Mouse (Mus musculus): ENCODE results near the gene Med24. TPM values are rescaled to one million over a fixed set of nuclear protein-coding genes. Genes with fewer than 3 reads are reported as not detected.
A peak's percentile ranks its signal among the peaks of the same experiment; 100 is the strongest.

Med24 gene
- polyA plus RNA-seq, 1 experiment = 55.1 TPM

DNA sequence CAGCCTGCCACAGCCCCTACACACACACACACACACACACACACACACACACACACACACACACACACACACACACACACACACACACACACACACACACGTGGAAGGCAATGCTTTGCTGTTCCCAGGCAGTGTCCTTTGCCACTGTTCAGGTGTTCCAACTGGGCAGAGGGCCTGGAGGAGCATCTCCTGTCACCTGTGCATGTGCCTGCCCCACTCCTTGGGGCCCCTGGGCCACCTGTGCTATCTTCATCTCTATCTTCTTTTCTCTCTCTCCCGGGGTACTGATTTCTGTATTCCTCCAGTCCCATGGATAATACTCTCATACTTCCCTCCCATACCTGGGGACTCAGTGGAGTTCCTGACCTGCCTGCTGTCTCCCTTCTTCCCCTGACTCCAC is 37.1 kb upstream of the Med24 start:
- WGBS = 45% methylated on average over 2 of the region's 2 CpGs
- no peak overlapping the region for H3K4me3 ChIP-seq (replicated peaks; ENCODE audit: extremely low read depth, low read depth, low read length)
- no peak for DNase-seq
- TF ChIP-seq CTCF (IDR thresholded peaks at IDR 0.05; ENCODE audit: insufficient read depth, low read length) = no peak
- H3K4me1 ChIP-seq (ENCODE audit: control insufficient read depth, insufficient read depth, low read length) = peaks cover 37% of the 10 kb centered on the region

DNA sequence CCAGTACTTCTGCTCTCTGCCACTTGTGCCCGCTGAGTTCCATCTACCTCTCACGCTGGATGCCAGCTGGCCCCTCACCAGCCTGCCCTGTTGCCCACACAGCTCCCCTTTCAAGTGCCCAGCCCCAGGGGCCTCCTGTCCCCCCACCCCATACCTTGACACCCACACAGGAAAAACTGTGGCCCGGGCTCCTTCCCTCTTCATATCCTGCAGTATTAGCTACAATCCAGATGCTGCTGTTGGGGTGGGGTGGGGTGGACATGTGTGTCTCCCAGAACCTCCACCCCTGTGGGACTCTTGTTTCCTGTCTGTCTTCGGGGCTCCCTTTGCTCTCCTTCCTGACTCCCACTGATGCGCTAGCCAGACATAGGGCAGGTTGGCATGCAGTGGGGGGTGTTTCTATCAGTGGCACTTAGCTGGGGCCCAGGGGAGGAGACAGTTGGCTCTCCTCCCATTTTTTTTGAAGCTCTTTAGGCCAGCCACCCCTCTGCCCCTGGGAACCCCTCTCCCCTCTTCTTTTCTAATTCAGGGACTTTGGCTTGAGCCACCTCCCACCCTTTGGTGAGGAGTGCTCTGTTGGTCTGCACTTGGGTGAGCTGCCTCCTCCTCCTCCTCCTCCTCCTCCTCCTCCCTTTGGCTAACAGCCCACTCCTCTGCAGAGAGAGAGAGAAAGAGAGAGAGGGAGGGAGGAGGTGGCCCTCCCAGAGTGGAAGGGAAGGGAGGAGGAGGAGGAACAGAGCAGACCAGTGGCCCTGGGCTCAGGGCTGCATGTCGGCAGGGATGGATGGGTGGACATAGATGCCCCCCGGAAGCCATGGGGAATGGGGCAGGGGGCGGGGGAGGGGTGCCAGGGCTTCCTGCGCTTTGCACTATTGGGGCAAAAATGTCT is 36.4 kb upstream of the Med24 start:
- WGBS = 28% methylated on average over 8 of the region's 9 CpGs
- DNase-seq = peak; percentile 30
- Histone ChIP-seq H3K4me3 (replicated peaks; ENCODE audit: extremely low read depth, low read depth, low read length) (no peak overlapping the region), H3K4me1 (ENCODE audit: control insufficient read depth, insufficient read depth, low read length) (peaks cover 31% of the 10 kb centered on the region)
- no peak for TF ChIP-seq POLR2A (IDR thresholded peaks at IDR 0.05; ENCODE audit: borderline replicate concordance, extremely low read depth, low read depth, low read length)
- TF ChIP-seq CTCF (IDR thresholded peaks at IDR 0.05; ENCODE audit: insufficient read depth, low read length) = no peak

DNA sequence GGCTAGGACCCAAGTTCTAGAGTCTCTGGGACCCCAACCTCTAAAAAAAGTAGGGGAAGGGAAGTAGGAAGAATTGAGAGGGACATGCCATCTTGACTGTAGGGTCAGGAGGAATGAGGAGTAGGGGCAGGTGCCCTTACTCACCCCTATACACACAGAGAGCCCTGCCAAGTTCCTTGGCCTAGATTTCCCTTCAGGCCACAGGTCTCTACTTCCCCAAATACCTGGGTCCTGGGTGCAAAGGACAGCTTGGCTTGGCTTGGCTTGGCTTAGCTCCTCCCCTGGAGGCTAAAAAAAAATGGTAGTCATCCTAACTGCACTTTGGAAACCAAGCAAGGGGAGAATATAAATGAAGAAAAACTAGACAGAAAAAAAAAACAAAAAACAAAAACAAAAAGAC is 35.5 kb upstream of the Med24 start:
- TF ChIP-seq CTCF (IDR thresholded peaks at IDR 0.05; ENCODE audit: insufficient read depth, low read length) = no peak
- TF ChIP-seq POLR2A (IDR thresholded peaks at IDR 0.05; ENCODE audit: borderline replicate concordance, extremely low read depth, low read depth, low read length) = no peak
- Histone ChIP-seq H3K4me1 (ENCODE audit: control insufficient read depth, insufficient read depth, low read length) (peaks cover 23% of the 10 kb centered on the region), H3K4me3 (replicated peaks; ENCODE audit: extremely low read depth, low read depth, low read length) (no peak overlapping the region)
- DNase-seq = no peak

DNA sequence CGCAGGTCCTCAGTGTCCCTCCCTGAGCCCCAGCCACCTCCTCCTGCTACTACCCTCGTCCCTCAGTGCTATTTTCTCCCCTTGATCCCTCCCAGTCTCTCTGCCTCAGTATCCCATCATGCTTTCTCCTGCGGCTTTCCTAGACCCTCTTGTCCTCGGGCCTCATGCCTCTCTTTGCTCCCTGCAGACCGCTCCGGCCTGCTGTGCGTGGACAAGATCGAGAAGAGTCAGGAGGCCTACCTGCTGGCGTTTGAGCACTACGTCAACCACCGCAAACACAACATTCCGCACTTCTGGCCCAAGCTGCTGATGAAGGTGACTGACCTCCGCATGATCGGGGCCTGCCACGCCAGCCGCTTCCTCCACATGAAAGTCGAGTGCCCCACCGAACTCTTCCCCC is 34.9 kb upstream of the Med24 start:
- peaks cover 17% of the 10 kb centered on the region for H3K4me1 ChIP-seq (ENCODE audit: control insufficient read depth, insufficient read depth, low read length)
- DNase-seq = no peak
- 78% methylated on average over 18 of the region's 18 CpGs for WGBS
- TF ChIP-seq CTCF (IDR thresholded peaks at IDR 0.05; ENCODE audit: insufficient read depth, low read length) (no peak), POLR2A (IDR thresholded peaks at IDR 0.05; ENCODE audit: borderline replicate concordance, extremely low read depth, low read depth, low read length) (no peak)
- H3K4me3 ChIP-seq (replicated peaks; ENCODE audit: extremely low read depth, low read depth, low read length) = no peak overlapping the region

DNA sequence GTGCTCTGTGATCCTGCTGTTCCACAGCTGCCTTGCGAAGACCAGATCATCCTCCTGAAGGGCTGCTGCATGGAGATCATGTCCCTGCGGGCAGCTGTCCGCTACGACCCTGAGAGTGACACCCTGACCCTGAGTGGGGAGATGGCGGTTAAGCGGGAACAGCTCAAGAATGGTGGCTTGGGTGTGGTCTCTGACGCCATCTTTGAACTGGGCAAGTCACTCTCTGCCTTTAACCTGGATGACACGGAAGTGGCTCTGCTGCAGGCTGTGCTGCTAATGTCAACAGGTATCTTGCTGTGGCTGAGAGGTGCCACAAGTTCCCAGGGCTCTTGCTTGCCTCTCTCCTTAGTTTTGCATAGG is 34.2 kb upstream of the Med24 start:
- no peak for TF ChIP-seq POLR2A (IDR thresholded peaks at IDR 0.05; ENCODE audit: borderline replicate concordance, extremely low read depth, low read depth, low read length)
- no peak for TF ChIP-seq CTCF (IDR thresholded peaks at IDR 0.05; ENCODE audit: insufficient read depth, low read length)
- 67% methylated on average over 8 of the region's 8 CpGs for WGBS
- peaks cover 11% of the 10 kb centered on the region for H3K4me1 ChIP-seq (ENCODE audit: control insufficient read depth, insufficient read depth, low read length)
- no peak for DNase-seq
- H3K4me3 ChIP-seq (replicated peaks; ENCODE audit: extremely low read depth, low read depth, low read length) = no peak overlapping the region

DNA sequence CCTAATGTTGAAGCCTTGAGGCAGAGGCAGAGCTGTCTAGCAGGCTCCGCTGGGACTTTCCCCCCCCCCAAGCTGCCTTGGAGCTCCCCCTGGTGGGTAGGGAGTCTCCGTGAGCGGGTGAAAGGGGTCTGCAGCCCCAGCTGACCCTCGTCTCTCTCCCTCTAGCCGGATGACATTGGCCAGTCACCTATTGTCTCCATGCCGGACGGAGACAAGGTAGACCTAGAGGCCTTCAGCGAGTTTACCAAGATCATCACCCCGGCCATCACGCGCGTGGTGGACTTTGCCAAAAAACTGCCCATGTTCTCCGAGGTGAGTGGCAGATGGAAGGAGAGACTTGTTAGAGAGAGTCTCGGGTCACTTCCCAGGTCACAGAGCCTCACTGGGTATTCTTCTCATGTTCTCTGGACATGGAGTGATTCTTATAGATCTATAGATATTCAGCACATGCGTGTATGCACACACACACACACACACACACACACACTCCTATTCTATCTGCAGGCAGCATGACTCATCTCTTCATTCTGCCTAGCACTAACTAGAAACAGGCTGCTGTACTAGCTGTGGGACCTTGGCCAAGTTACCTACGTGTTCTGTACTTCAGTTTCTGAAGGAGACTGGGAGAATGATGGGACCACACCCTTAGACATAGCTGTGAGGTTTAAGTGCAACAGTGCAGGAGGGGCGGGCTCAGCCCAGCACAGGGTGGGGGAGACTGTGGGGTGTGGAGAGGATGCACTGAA is 33.7 kb upstream of the Med24 start:
- 50% methylated on average over 17 of the region's 17 CpGs for WGBS
- TF ChIP-seq CTCF (IDR thresholded peaks at IDR 0.05; ENCODE audit: insufficient read depth, low read length) (0 out of 2 replicates have a peak, but pooled peaks have one; percentile 17), POLR2A (IDR thresholded peaks at IDR 0.05; ENCODE audit: borderline replicate concordance, extremely low read depth, low read depth, low read length) (no peak)
- H3K4me1 ChIP-seq (ENCODE audit: control insufficient read depth, insufficient read depth, low read length) = peaks cover 7% of the 10 kb centered on the region
- DNase-seq = peak; percentile 68
- H3K4me3 ChIP-seq (replicated peaks; ENCODE audit: extremely low read depth, low read depth, low read length) = no peak overlapping the region

DNA sequence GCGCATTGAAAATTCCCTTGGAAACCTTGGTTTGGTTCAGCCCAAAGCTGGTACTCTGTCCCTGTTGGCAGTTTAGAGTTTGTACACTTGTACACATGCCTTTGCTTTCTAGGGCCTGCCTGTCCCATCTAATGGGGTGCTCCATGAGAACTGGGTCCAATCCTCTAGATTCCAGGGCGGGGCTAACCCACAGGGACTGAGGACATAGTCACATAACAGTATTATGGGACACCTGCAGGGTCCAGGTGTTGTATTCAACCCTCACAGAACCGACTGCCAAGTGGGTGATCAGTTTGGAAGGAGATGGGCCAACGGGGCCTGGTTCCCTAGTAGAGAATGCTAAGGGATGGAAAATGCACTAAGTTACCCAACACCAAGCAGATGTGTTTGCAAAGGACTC is 32.7 kb upstream of the Med24 start:
- no peak for DNase-seq
- Histone ChIP-seq H3K4me1 (ENCODE audit: control insufficient read depth, insufficient read depth, low read length) (peaks cover 7% of the 10 kb centered on the region), H3K4me3 (replicated peaks; ENCODE audit: extremely low read depth, low read depth, low read length) (no peak overlapping the region)
- WGBS = 91% methylated on average over 4 of the region's 4 CpGs
- TF ChIP-seq POLR2A (IDR thresholded peaks at IDR 0.05; ENCODE audit: borderline replicate concordance, extremely low read depth, low read depth, low read length) (no peak), CTCF (IDR thresholded peaks at IDR 0.05; ENCODE audit: insufficient read depth, low read length) (no peak)

DNA sequence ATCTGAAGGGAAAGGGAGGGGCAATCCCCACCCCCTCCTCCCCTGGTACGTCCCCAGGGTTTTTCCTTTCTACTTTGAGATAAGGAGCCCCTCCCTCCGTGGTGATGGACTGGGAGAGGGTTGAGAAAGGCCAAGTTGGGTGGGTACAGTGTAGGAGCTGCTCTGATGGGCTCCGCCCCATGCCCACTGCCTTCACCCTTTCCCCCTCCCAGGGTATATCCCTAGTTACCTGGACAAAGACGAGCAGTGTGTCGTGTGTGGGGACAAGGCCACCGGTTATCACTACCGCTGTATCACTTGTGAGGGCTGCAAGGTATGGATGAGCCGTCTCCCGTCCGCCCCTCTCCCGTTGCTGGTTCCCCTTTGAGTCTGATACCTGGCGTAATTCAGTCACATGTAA is 27.5 kb upstream of the Med24 start:
- Histone ChIP-seq H3K4me1 (ENCODE audit: control insufficient read depth, insufficient read depth, low read length) (peaks cover 21% of the 10 kb centered on the region), H3K4me3 (replicated peaks; ENCODE audit: extremely low read depth, low read depth, low read length) (no peak overlapping the region)
- WGBS = 82% methylated on average over 12 of the region's 12 CpGs
- TF ChIP-seq CTCF (IDR thresholded peaks at IDR 0.05; ENCODE audit: insufficient read depth, low read length) (no peak), POLR2A (IDR thresholded peaks at IDR 0.05; ENCODE audit: borderline replicate concordance, extremely low read depth, low read depth, low read length) (no peak)
- DNase-seq = no peak

DNA sequence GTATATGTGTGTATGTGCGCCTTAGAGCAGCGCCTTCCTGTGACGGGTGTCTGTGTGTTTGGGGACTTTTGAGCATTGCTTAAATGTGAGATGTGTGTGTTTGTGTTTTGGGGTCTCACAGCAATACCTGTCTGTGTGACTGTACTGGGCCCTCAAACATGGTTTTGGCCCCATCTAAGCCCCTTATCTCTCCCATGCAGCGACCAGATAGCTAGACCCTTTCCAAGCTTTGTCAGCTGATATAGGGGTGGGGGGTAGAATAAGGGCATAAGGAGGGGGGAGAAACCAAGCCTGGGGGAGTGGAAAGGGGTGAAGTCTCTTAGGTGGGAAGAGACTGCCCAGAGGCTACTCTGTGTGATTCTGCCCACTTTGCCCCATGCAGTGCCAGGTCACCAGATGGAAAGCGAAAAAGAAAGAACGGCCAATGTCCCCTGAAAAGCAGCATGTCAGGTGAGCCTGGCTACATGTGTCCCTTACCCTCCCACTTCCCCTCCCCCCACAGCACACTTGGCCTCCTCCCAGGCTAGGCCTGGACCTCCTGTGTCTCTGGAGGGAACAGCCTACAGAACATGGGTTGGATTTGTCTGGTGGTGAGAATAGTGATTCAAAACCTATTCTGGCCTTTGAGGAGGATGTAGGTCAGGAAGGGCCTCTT is 26.6 kb upstream of the Med24 start:
- 90% methylated on average over 6 of the region's 6 CpGs for WGBS
- H3K4me3 ChIP-seq (replicated peaks; ENCODE audit: extremely low read depth, low read depth, low read length) = no peak overlapping the region
- no peak for DNase-seq

More for the DNA sequence above, 26.6 kb upstream of the Med24 start:
- TF ChIP-seq CTCF (IDR thresholded peaks at IDR 0.05; ENCODE audit: insufficient read depth, low read length) (no peak), POLR2A (IDR thresholded peaks at IDR 0.05; ENCODE audit: borderline replicate concordance, extremely low read depth, low read depth, low read length) (no peak)
- peaks cover 29% of the 10 kb centered on the region for H3K4me1 ChIP-seq (ENCODE audit: control insufficient read depth, insufficient read depth, low read length)
